Mouse (Mus musculus): ENCODE measurements around the gene Gm44973. TPM values are rescaled to one million over a fixed set of nuclear protein-coding genes. Genes with fewer than 3 reads are reported as not detected.
"Not testable (repeated sequence)": the region's sequence is repeated elsewhere in the genome, so short reads cannot be mapped to it uniquely, and the experiment has no call there.

Gm44973 gene
- total and polyA plus RNA-seq, 3 experiments: not detected

DNA sequence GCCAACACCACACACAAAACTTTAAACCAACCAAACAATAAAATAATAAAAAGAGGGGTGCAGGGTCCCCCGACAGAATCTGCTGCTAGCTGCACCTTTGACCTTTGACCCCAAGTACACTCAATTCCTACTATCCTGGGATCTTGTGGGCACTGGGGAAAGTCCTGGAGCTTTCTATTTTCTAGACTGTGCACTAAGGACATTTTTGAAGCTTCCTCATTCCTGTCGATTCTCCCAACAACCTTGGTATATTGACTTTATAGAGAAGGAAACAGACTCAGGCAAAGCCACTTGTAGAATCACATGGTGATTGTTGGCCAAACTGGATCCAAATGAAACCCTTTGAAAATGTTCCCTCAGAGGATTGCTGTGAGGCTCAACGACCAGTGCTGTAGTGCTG, 761 bp downstream of the Gm44973 start:
- H3K4me3 ChIP-seq (ENCODE audit: low read depth, low read length): peak overlapping the region; percentile 73

GRCm38 (mm10) chr7:5016920-5017319, 1.6 kb downstream of the Gm44973 start:
- TF ChIP-seq CTCF (IDR thresholded peaks at IDR 0.05; ENCODE audit: low read depth, low read length): no peak
- TF ChIP-seq GATA1 (IDR thresholded peaks at IDR 0.05; ENCODE audit: borderline replicate concordance, low read length): no peak
- TF ChIP-seq GATA2 (IDR thresholded peaks at IDR 0.05; ENCODE audit: borderline replicate concordance, low read depth, low read length): no peak
- no peak for TF ChIP-seq TAL1 (conservative IDR thresholded peaks at IDR 0.05; ENCODE audit: low read depth, low read length)
- no peak for TF ChIP-seq POLR2AphosphoS5 (IDR thresholded peaks at IDR 0.05; ENCODE audit: insufficient replicate concordance, low read depth, low read length)
- no peak overlapping the region for H3K4me3 ChIP-seq (ENCODE audit: low read depth, low read length)
- H3K9me3 ChIP-seq (replicated peaks): peaks cover 13% of the 10 kb centered on the region
- ATAC-seq (ENCODE audit: extremely low read depth, insufficient number of reproducible peaks, low FRiP score, poor library complexity, severe bottlenecking) (no peak), DNase-seq (ENCODE audit: low spot score) (no peak)
- peaks cover 41% of the 10 kb centered on the region for H3K36me3 ChIP-seq (replicated peaks)
- H3K27me3 ChIP-seq (ENCODE audit: insufficient read depth, low read length): no peaks in the 10 kb centered on the region
- peaks cover 54% of the 10 kb centered on the region for H3K4me1 ChIP-seq (ENCODE audit: insufficient read depth, low read depth, low read length)

More for the DNA sequence above, 761 bp downstream of the Gm44973 start:
- DNase-seq (ENCODE audit: low spot score) (no peak), ATAC-seq (ENCODE audit: extremely low read depth, insufficient number of reproducible peaks, low FRiP score, poor library complexity, severe bottlenecking) (no peak)
- H3K27me3 ChIP-seq (ENCODE audit: insufficient read depth, low read length): no peaks in the 10 kb centered on the region
- peaks cover 42% of the 10 kb centered on the region for H3K36me3 ChIP-seq (replicated peaks)
- H3K4me1 ChIP-seq (ENCODE audit: insufficient read depth, low read depth, low read length): peaks cover 51% of the 10 kb centered on the region
- TF ChIP-seq CTCF (IDR thresholded peaks at IDR 0.05; ENCODE audit: low read depth, low read length) (no peak), GATA2 (IDR thresholded peaks at IDR 0.05; ENCODE audit: borderline replicate concordance, low read depth, low read length) (no peak), POLR2AphosphoS5 (IDR thresholded peaks at IDR 0.05; ENCODE audit: insufficient replicate concordance, low read depth, low read length) (no peak), GATA1 (IDR thresholded peaks at IDR 0.05; ENCODE audit: borderline replicate concordance, low read length) (no peak), TAL1 (conservative IDR thresholded peaks at IDR 0.05; ENCODE audit: low read depth, low read length) (no peak)
- H3K9me3 ChIP-seq (replicated peaks): peaks cover 13% of the 10 kb centered on the region

GRCm38 (mm10) chr7:5017352-5017751, 2.1 kb downstream of the Gm44973 start:
- H3K4me3 ChIP-seq (ENCODE audit: low read depth, low read length): no peak overlapping the region; the same call in 1 of the 2 replicates
- TF ChIP-seq CTCF (IDR thresholded peaks at IDR 0.05; ENCODE audit: low read depth, low read length) (no peak), TAL1 (conservative IDR thresholded peaks at IDR 0.05; ENCODE audit: low read depth, low read length) (no peak), POLR2AphosphoS5 (IDR thresholded peaks at IDR 0.05; ENCODE audit: insufficient replicate concordance, low read depth, low read length) (no peak), GATA2 (IDR thresholded peaks at IDR 0.05; ENCODE audit: borderline replicate concordance, low read depth, low read length) (no peak), GATA1 (IDR thresholded peaks at IDR 0.05; ENCODE audit: borderline replicate concordance, low read length) (no peak)
- peaks cover 42% of the 10 kb centered on the region for H3K36me3 ChIP-seq (replicated peaks)
- DNase-seq (ENCODE audit: low spot score): no peak
- ATAC-seq (ENCODE audit: extremely low read depth, insufficient number of reproducible peaks, low FRiP score, poor library complexity, severe bottlenecking): no peak
- H3K9me3 ChIP-seq (replicated peaks): peaks cover 13% of the 10 kb centered on the region
- H3K27me3 ChIP-seq (ENCODE audit: insufficient read depth, low read length): no peaks in the 10 kb centered on the region
- peaks cover 56% of the 10 kb centered on the region for H3K4me1 ChIP-seq (ENCODE audit: insufficient read depth, low read depth, low read length)

- Histone ChIP-seq H3K36me3 (replicated peaks) (peaks cover 42% of the 10 kb centered on the region), H3K4me1 (ENCODE audit: insufficient read depth, low read depth, low read length) (peaks cover 56% of the 10 kb centered on the region), H3K27me3 (ENCODE audit: insufficient read depth, low read length) (no peaks in the 10 kb centered on the region), H3K4me3 (ENCODE audit: low read depth, low read length) (no peak overlapping the region; the same call in 1 of the 2 replicates), H3K9me3 (replicated peaks) (peaks cover 13% of the 10 kb centered on the region)
- TF ChIP-seq GATA1 (IDR thresholded peaks at IDR 0.05; ENCODE audit: borderline replicate concordance, low read length) (no peak), GATA2 (IDR thresholded peaks at IDR 0.05; ENCODE audit: borderline replicate concordance, low read depth, low read length) (no peak), POLR2AphosphoS5 (IDR thresholded peaks at IDR 0.05; ENCODE audit: insufficient replicate concordance, low read depth, low read length) (no peak), TAL1 (conservative IDR thresholded peaks at IDR 0.05; ENCODE audit: low read depth, low read length) (no peak), CTCF (IDR thresholded peaks at IDR 0.05; ENCODE audit: low read depth, low read length) (no peak)
- ATAC-seq (ENCODE audit: extremely low read depth, insufficient number of reproducible peaks, low FRiP score, poor library complexity, severe bottlenecking) (no peak), DNase-seq (ENCODE audit: low spot score) (no peak)
These were observed 2.6 kb downstream of the Gm44973 start for GRCm38 (mm10) chr7:5017931-5018330.

- H3K27me3 ChIP-seq (ENCODE audit: insufficient read depth, low read length); ATAC-seq (ENCODE audit: extremely low read depth, insufficient number of reproducible peaks, low FRiP score, poor library complexity, severe bottlenecking); DNase-seq (ENCODE audit: low spot score): not testable (repeated sequence)
- Histone ChIP-seq H3K4me3 (ENCODE audit: low read depth, low read length) (peak overlapping the region; percentile 80), H3K4me1 (ENCODE audit: insufficient read depth, low read depth, low read length) (peaks cover 65% of the 10 kb centered on the region), H3K36me3 (replicated peaks) (peaks cover 55% of the 10 kb centered on the region), H3K9me3 (replicated peaks) (peaks cover 13% of the 10 kb centered on the region)
These were observed 4.3 kb downstream of the Gm44973 start for GRCm38 (mm10) chr7:5019576-5019975.

DNA sequence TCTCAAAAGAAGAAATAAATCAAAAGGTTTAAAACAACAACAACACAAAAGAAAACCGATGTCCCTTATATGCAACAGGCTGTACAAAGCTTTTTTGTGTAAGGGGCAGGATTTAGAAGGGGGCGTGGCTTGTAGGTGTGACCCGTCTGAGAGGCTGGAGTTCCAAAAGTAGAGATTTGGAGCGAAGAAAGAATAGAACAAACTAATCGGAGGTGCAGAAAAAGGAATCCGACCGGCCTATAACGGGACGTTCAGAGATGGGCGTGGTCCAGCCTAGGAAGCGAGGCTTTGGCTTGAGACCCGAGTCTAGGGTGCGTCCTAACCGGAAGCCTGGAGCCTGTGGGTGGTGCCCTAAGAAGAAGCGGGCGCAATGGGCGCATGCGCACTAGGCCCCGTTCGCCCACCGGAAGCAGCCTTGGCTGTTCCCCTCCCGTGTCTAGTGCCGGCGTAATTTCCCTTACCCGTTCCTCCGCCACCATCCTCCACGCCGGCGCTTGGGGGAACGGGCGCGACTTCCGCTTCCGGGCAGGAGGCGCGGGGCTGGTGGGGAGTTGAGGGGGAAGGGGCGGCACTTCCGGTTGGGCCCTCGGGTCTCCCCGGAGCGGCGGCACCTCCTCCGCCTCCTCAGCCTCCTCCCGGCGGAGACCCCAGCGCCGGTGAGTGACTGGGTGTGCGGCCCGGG, 4.8 kb downstream of the Gm44973 start, which contains the start of the genes Zfp865 and Ccdc106:
Gene Zfp865, plus strand, starts transcription at position 377 of the 682 bp plus-strand sequence.
Gene Ccdc106, plus strand, starts transcription at position 554 of the 682 bp plus-strand sequence.
- peak; percentile 93 for DNase-seq (ENCODE audit: low spot score)
- Histone ChIP-seq H3K9me3 (replicated peaks) (peaks cover 13% of the 10 kb centered on the region), H3K36me3 (replicated peaks) (peaks cover 61% of the 10 kb centered on the region), H3K4me1 (ENCODE audit: insufficient read depth, low read depth, low read length) (peaks cover 70% of the 10 kb centered on the region), H3K4me3 (ENCODE audit: low read depth, low read length) (peak within 1 kb of the TSS; percentile 80), H3K27me3 (ENCODE audit: insufficient read depth, low read length) (no peaks in the 10 kb centered on the region)
- no peak for TF ChIP-seq POLR2AphosphoS5 (IDR thresholded peaks at IDR 0.05; ENCODE audit: insufficient replicate concordance, low read depth, low read length)
- TF ChIP-seq CTCF (IDR thresholded peaks at IDR 0.05; ENCODE audit: low read depth, low read length): no peak
- no peak for TF ChIP-seq TAL1 (conservative IDR thresholded peaks at IDR 0.05; ENCODE audit: low read depth, low read length)
- no peak for TF ChIP-seq GATA1 (IDR thresholded peaks at IDR 0.05; ENCODE audit: borderline replicate concordance, low read length)
- ATAC-seq (ENCODE audit: extremely low read depth, insufficient number of reproducible peaks, low FRiP score, poor library complexity, severe bottlenecking): peak; percentile 83

All from G1E (cell line).